Mouse (Mus musculus) midbrain, embryonic 14.5 days (tissue): ENCODE data around the gene Aknad1. TPM values are rescaled to one million over a fixed set of nuclear protein-coding genes. Genes with fewer than 3 reads are reported as not detected.

Experiments used
- ATAC-seq: fragments of 200-750 bp; cut with Nextera tagmentation; 2 replicates; pipeline ENCODE4 v1.8.0; 2017; ENCODE audit warnings: moderate number of reproducible peaks, moderate library complexity; ENCODE audit not compliant: low FRiP score, low TSS enrichment
- DNase-seq: peaks from one replicate; pipeline ENCODE4 v3.0.0-alpha.2; 2015
- H3K27ac ChIP-seq: fragments of 300-500 bp; sonication (generic); replicated peaks from 2 replicates; pipeline ENCODE4 v1.5.1; 2014; ENCODE audit warnings: mild to moderate bottlenecking, low read depth, low read length, moderate library complexity
- H3K27me3 ChIP-seq: fragments of 300-500 bp; sonication (generic); 2 replicates; pipeline ENCODE4 v1.6.1; 2014; ENCODE audit warnings: low read length, control low read depth, mixed read lengths; ENCODE audit not compliant: control insufficient read depth, insufficient read depth
- H3K36me3 ChIP-seq: fragments of 300-500 bp; sonication (generic); 2 replicates; pipeline ENCODE4 v1.6.1; 2014; ENCODE audit warnings: low read length, control low read depth; ENCODE audit not compliant: control insufficient read depth, insufficient read depth
- H3K4me1 ChIP-seq: fragments of 300-500 bp; sonication (generic); 2 replicates; pipeline ENCODE4 v1.6.1; 2014; ENCODE audit warnings: mild to moderate bottlenecking, antibody characterized with exemption, low read length, control low read depth; ENCODE audit not compliant: control insufficient read depth, insufficient read depth
- H3K4me2 ChIP-seq: fragments of 300-500 bp; sonication (generic); 2 replicates; pipeline ENCODE4 v1.6.1; 2014; ENCODE audit warnings: mild to moderate bottlenecking, low read length, moderate library complexity
- H3K4me3 ChIP-seq: fragments of 300-500 bp; sonication (generic); replicated peaks from 2 replicates; pipeline ENCODE4 v1.5.1; 2014; ENCODE audit warnings: low read depth, low read length
- H3K9ac ChIP-seq: fragments of 300-500 bp; sonication (generic); replicated peaks from 2 replicates; pipeline ENCODE4 v1.6.1; 2014; ENCODE audit warnings: mild to moderate bottlenecking, low read length, moderate library complexity
- H3K9me3 ChIP-seq: fragments of 300-500 bp; sonication (generic); 2 replicates; pipeline ENCODE4 v1.6.1; 2016; ENCODE audit warnings: low read length, control low read depth, mixed read lengths; ENCODE audit not compliant: control insufficient read depth
- WGBS: fragments of 180-500 bp; shearing (Covaris S2); extraction: QIAGEN DNeasy Blood & Tissue Kit; methylation state at CpG from one replicate; pipeline ENCODE4 v1.1.7; 2014; 5-methylcytosine and 5-hydroxymethylcytosine counted together
- polyA plus RNA-seq: library from polyadenylated mRNA; unstranded; fragments of >200 nt; fragmentation: Nextera tagmentation; extraction: Ambion mirVana; gene quantifications from 2 replicates; pipeline ENCODE4 v1.2.1, GENCODE M21; 2014

The Aknad1 gene
- polyA plus RNA-seq, 1 experiment from 2014 or later = not detected

DNA sequence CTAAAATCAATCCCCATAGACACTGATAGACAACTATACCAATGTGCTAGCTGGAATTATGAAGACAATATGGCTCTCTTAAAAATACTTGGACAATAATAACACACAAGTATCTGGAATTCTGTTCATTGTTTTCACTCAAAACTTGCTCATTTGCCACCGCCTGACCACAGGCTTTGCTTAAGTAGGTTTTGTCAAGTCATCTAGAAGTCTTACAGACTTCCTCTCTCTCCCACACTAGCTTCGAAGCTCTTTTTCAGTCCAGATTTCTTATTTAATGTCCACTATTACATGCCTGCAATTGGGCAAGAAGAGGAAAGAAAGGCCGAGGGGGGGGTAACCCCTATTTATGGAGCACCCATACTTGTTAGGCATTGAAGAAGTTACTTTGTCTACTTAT, 11.7 kb upstream of the Aknad1 start:
- no peak overlapping the region for H3K27ac ChIP-seq
- no peak for DNase-seq

DNA sequence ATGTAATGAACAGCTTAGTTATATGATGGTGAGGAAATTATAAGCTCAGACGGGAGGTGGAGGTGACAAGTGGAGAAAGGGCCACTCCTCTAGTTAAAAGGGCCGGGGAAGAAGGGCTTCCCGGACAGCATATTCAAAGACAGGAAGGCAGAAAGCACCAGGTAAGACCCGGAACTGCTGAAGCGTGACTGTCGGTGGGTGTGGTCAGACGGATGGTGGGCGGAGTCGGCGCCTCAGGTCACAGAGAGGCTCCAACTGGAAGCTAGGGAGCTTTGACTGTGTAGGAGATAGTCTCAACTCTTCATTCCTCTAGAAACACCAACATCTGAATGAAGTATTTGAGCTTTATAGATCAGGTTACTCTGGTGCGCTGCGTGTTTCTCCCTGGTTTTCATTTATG, 9.1 kb upstream of the Aknad1 start:
- Histone ChIP-seq H3K9me3 (no peaks in the 10 kb centered on the region), H3K4me1 (no peaks in the 10 kb centered on the region), H3K27me3 (no peaks in the 10 kb centered on the region), H3K4me2 (no peak overlapping the region), H3K4me3 (no peak overlapping the region), H3K9ac (no peak overlapping the region), H3K36me3 (no peaks in the 10 kb centered on the region), H3K27ac (no peak overlapping the region)
- no peak for ATAC-seq
- no peak for DNase-seq
- 43% methylated on average over 12 of the region's 12 CpGs for WGBS

More for the DNA sequence above, 11.7 kb upstream of the Aknad1 start:
- WGBS = 92% methylated on average over 3 of the region's 3 CpGs
- Histone ChIP-seq H3K9ac (no peak overlapping the region), H3K4me3 (no peak overlapping the region), H3K9me3 (no peaks in the 10 kb centered on the region), H3K4me1 (0 out of 2 replicates have a peak, but pooled peaks cover 3% of the 10 kb centered on the region), H3K36me3 (no peaks in the 10 kb centered on the region), H3K27me3 (no peaks in the 10 kb centered on the region), H3K4me2 (no peak overlapping the region)
- ATAC-seq = no peak

DNA sequence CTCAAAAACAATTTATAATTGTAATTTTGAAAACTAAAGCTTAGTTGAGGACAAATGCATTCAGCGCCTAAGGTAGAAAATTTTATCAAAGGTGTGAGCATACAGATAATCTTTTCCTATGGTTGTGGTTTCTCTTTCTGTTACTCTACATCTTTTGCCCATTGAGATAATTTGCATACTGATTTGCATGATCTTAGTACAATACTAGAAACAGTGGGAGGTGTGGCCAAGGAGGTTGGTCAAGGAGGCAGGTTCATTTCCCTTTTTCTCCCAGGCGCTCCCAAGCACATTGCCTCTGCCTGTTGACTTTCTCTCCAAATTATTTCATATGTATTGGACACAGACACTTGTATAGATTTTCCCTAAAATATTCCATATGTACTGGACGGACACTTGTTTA, 1.7 kb upstream of the Aknad1 start:
- Histone ChIP-seq H3K9ac (no peak overlapping the region), H3K36me3 (no peaks in the 10 kb centered on the region), H3K27ac (no peak overlapping the region), H3K4me1 (no peaks in the 10 kb centered on the region), H3K4me2 (no peak overlapping the region), H3K9me3 (no peaks in the 10 kb centered on the region), H3K27me3 (no peaks in the 10 kb centered on the region), H3K4me3 (no peak overlapping the region)
- 88% methylated on average over 3 of the region's 3 CpGs for WGBS
- DNase-seq = no peak
- no peak for ATAC-seq

DNA sequence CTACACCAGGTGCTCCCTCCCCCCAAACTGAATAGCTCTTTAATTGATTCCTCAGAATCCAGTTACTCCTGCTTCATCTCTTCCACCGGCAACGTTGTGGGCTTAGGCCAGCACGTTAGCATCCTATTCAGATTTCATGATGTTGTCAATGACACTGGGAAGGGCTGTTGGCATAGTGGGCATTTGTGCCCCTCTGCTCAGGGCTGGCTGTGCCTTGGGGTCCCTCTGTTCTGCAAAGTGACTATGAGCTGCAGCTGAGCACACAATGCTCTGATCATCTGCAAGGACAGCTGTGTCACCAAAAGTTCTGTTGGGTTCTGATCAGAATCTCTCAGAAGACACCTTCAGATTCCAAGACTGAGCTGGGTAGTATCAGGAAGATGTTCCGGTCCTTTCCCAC, 4.6 kb downstream of the Aknad1 start:
- Histone ChIP-seq H3K4me3 (no peak overlapping the region), H3K4me2 (no peak overlapping the region), H3K9ac (no peak overlapping the region), H3K9me3 (no peaks in the 10 kb centered on the region), H3K4me1 (no peaks in the 10 kb centered on the region), H3K27me3 (no peaks in the 10 kb centered on the region), H3K36me3 (no peaks in the 10 kb centered on the region), H3K27ac (no peak overlapping the region)
- WGBS = 74% methylated on average over 4 of the region's 4 CpGs
- DNase-seq (no peak), ATAC-seq (no peak)

DNA sequence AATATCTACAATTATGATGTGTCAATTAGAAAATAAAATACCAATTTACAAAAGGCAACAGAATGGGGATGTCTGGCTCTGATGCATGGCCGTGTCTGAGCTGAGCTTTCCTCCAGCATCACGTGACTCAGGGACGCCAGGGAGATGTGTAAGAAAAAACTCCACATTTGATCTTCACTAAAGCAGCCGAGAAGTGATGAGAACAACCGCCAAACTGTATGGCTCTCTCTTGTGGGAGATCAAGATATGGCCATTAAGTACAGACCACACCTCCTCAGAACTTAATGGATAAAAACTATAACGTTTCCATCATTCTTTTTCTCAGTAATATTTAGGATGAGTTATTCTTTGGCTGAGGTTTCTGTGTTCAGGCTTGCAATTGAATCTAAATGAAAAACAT, 11.6 kb downstream of the Aknad1 start:
- Histone ChIP-seq H3K27ac (no peak overlapping the region), H3K27me3 (no peaks in the 10 kb centered on the region), H3K36me3 (no peaks in the 10 kb centered on the region), H3K9ac (no peak overlapping the region), H3K4me3 (no peak overlapping the region), H3K4me1 (no peaks in the 10 kb centered on the region), H3K4me2 (no peak overlapping the region), H3K9me3 (no peaks in the 10 kb centered on the region)
- no peak for ATAC-seq
- no peak for DNase-seq
- 76% methylated on average over 6 of the region's 6 CpGs for WGBS

DNA sequence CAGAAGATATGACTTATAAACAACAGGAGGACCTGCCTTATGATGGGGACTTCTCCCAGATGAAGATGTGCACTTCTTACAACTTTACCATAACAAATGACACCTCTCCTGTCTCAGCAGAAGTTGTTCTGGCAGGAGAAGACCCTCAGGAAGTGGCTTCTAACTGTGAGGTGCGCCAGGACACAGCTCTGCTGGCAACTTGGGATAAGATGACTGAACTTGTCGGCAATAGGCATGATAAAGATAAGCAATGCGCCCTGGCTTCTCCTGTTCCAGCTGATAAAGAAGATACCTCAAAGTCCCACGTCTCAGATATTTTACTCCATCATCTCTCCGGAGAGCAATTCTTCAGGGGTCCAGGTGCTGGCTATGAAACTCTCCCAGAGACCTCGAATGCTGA, 12.2 kb downstream of the Aknad1 start:
- H3K4me3 ChIP-seq = no peak overlapping the region
- no peak overlapping the region for H3K4me2 ChIP-seq
- no peaks in the 10 kb centered on the region for H3K27me3 ChIP-seq
- H3K4me1 ChIP-seq = no peaks in the 10 kb centered on the region
- WGBS = 87% methylated on average over 6 of the region's 6 CpGs
- no peak overlapping the region for H3K9ac ChIP-seq
- DNase-seq (no peak), ATAC-seq (no peak)
- no peaks in the 10 kb centered on the region for H3K36me3 ChIP-seq
- H3K27ac ChIP-seq = no peak overlapping the region
- no peaks in the 10 kb centered on the region for H3K9me3 ChIP-seq

DNA sequence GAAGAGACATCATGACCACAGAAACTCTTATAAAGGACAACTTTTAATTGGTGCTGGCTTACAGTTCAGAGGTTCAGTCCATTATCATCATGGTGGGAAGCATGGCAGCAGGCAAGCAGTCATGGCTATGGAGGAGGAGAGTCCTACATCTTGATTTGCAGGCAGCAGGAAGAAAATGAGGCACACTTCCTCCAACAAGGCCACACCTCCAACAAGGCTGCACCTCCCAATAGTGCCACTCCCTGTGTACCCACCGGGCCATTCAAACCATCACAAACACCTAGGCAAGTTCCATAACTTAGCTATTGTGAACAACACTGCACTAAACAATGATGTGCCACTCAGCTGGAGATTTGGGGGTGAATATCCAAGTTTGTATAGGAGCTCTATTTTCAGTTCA, 15.1 kb downstream of the Aknad1 start:
- Histone ChIP-seq H3K4me2 (no peak overlapping the region), H3K36me3 (no peaks in the 10 kb centered on the region), H3K9me3 (no peaks in the 10 kb centered on the region), H3K27me3 (no peaks in the 10 kb centered on the region), H3K4me1 (no peaks in the 10 kb centered on the region), H3K4me3 (no peak overlapping the region), H3K27ac (no peak overlapping the region), H3K9ac (no peak overlapping the region)
- WGBS = 88% methylated on average over 1 of the region's 1 CpGs
- ATAC-seq = no peak
- DNase-seq = no peak

DNA sequence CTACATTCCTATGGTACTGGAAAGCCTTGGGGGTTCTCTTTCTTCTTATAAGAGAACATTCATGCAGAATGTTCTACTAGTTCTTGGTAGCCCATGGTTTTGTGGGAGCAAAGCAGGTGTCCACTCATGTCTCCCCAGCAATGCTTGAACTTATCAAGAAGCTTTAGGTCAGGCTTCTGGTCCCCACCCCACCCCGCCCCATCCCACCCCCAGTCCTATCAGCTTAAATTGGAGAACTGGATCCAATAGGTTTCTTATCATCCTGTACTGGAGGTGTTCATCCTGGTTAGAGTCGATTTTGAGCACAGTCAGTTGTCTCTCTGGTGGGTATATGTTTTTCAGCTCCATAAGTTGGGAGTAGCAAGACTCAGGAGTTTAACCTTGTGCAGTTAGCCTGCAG, 16.1 kb downstream of the Aknad1 start:
- no peaks in the 10 kb centered on the region for H3K27me3 ChIP-seq
- ATAC-seq (no peak), DNase-seq (no peak)
- no peaks in the 10 kb centered on the region for H3K9me3 ChIP-seq
- no peak overlapping the region for H3K4me3 ChIP-seq
- WGBS = 85% methylated on average over 2 of the region's 2 CpGs
- H3K36me3 ChIP-seq = no peaks in the 10 kb centered on the region
- H3K9ac ChIP-seq = no peak overlapping the region
- H3K4me2 ChIP-seq = no peak overlapping the region
- no peak overlapping the region for H3K27ac ChIP-seq
- H3K4me1 ChIP-seq = no peaks in the 10 kb centered on the region

DNA sequence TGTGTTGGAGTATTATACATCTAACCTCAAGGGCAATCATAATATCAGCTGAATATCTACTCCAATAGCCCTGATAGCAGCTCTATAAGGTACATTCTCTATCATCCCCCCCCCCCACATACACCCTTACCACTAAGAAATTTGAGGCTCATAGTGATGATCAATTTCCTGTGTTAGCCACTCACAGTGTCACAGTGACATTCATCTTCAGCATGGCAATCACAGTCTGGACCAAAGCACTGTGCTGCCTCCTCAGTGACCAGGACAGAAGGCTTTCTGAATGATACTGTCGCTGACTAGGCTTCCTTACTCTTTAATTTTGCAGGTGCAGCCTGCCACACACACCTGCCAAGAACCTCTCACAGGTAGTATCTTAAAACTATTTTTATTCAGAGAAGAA, 16.7 kb downstream of the Aknad1 start:
- Histone ChIP-seq H3K4me1 (no peaks in the 10 kb centered on the region), H3K9me3 (no peaks in the 10 kb centered on the region), H3K27me3 (no peaks in the 10 kb centered on the region), H3K4me2 (no peak overlapping the region), H3K4me3 (no peak overlapping the region), H3K27ac (no peak overlapping the region), H3K36me3 (no peaks in the 10 kb centered on the region), H3K9ac (no peak overlapping the region)
- WGBS = 85% methylated on average over 1 of the region's 1 CpGs
- DNase-seq = no peak
- ATAC-seq = no peak
